Mouse (Mus musculus): ENCODE measurements at regions not wholly inside any gene's neighbourhood (a gene's known extent, or its start where the extent isn't known, plus 50 kb on each side); places are given as distances from the start of the nearest gene placed in this dataset.

DNA sequence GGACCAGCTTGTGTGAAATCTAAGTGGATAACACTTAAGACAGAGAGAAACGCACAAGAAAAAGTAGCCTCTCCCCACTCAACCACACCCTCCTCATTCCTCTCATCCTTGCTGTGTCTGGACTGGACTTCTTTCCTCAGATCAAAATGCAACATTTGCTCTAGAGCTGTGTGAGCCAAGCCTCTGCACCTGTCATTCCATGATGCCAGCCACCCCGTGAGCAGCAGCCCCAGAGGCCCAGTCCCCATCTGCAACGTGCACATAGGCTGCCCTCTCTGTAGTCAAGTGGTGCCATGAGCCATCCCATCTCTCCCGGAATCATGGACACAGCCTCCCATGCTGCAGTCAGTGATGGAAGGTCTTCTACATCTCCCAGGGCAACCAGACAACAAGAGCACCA, 55.1 kb upstream of the Gpc1 start:
- Histone ChIP-seq H3K4me3 (replicated peaks; ENCODE audit: low read depth, low read length) (no peak overlapping the region), H3K4me2 (ENCODE audit: low read length) (no peak overlapping the region), H3K36me3 (ENCODE audit: control insufficient read depth, insufficient read depth, low read length) (no peaks in the 10 kb centered on the region), H3K27me3 (ENCODE audit: control insufficient read depth, insufficient read depth, low read length) (no peaks in the 10 kb centered on the region), H3K9me3 (ENCODE audit: control insufficient read depth, low read length) (no peaks in the 10 kb centered on the region), H3K27ac (replicated peaks; ENCODE audit: low read depth, low read length) (no peak overlapping the region), H3K4me1 (ENCODE audit: control insufficient read depth, insufficient read depth, low read length) (peaks cover 16% of the 10 kb centered on the region), H3K9ac (replicated peaks; ENCODE audit: low read length) (no peak overlapping the region)
- DNase-seq (no peak), ATAC-seq (ENCODE audit: low FRiP score, low TSS enrichment) (no peak)
- 89% methylated on average over 4 of the region's 4 CpGs for WGBS

DNA sequence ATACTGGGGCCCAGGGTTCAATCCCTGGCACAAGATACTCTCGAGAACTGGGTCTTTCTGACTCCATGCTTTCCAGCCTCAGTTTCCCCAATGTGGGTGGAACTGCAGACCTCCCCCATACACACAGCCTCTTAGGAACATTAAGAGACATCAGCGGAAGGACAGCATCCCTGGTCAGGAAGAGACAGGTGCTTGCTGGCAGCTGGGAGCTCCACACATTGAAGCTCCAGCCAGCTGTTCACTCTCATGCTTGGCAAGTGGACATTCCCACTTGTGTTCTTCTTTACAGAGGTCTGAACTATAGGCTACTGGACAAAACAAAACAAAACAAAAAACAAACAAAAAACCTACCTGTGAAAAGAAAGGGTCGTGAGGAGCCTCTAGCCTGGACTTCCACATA, 55.5 kb upstream of the Gpc1 start:
- no peak for ATAC-seq (ENCODE audit: low FRiP score, low TSS enrichment)
- WGBS = 93% methylated on average over 3 of the region's 3 CpGs

DNA sequence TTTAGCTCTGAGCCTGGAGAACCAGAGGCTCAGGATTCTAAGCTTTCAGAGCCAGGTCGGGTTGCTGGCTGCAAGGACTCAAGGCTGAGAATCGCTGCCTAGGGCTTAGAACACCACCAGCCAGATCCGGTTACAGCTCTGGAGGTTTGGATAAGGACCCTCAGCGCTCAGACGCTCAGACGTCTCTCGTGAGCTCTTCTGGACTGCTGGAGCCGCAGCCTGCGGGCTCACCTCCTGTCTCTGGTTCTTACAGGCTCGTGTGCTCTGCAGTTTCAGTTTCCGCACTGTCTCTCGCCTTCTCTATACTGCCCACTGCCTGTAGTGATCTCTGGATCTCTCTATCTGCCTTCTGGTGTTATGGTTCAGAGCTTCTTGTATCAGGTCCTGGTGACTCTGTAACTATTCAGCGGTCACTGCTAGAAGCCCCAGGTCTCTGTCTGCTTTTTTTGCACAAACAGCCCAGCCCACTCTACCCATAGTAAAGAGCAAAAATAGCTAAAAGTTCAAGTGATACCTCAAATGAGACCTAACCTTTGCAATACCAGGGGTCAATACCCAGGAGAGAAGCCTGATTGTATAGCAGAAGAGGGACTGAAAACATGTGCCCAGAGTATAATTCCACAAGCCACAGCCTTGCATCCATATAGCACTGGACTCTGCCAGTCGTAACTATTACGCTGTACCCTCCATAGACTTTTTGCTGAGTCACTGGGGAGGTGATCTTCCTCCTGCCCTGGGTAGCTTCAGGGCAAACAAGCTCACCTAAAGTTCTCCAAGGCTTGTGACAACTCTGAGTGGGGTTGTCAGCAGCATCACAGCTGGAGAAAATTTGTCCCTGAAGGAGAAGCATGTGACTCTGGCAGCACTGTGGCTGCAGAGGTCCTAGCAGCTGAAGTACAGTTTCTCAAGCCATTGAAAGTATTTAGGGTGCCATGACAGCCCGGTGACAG, 56.4 kb upstream of the Gpc1 start:
- ATAC-seq (ENCODE audit: low FRiP score, low TSS enrichment) (no peak), DNase-seq (peak; percentile 48)
- 44% methylated on average over 16 of the region's 16 CpGs for WGBS
- H3K4me1 ChIP-seq (ENCODE audit: control insufficient read depth, insufficient read depth, low read length) = peaks cover 18% of the 10 kb centered on the region
- no peak overlapping the region for H3K4me3 ChIP-seq (replicated peaks; ENCODE audit: low read depth, low read length)
- H3K36me3 ChIP-seq (ENCODE audit: control insufficient read depth, insufficient read depth, low read length) = no peaks in the 10 kb centered on the region
- no peaks in the 10 kb centered on the region for H3K9me3 ChIP-seq (ENCODE audit: control insufficient read depth, low read length)
- no peaks in the 10 kb centered on the region for H3K27me3 ChIP-seq (ENCODE audit: control insufficient read depth, insufficient read depth, low read length)
- H3K27ac ChIP-seq (replicated peaks; ENCODE audit: low read depth, low read length) = no peak overlapping the region
- no peak overlapping the region for H3K4me2 ChIP-seq (ENCODE audit: low read length)
- no peak overlapping the region for H3K9ac ChIP-seq (replicated peaks; ENCODE audit: low read length)

More for the DNA sequence above, 55.5 kb upstream of the Gpc1 start:
- H3K36me3 ChIP-seq (ENCODE audit: control insufficient read depth, insufficient read depth, low read length) = no peaks in the 10 kb centered on the region
- no peak overlapping the region for H3K4me3 ChIP-seq (replicated peaks; ENCODE audit: low read depth, low read length)
- no peak overlapping the region for H3K9ac ChIP-seq (replicated peaks; ENCODE audit: low read length)
- H3K4me2 ChIP-seq (ENCODE audit: low read length) = no peak overlapping the region
- no peaks in the 10 kb centered on the region for H3K9me3 ChIP-seq (ENCODE audit: control insufficient read depth, low read length)
- H3K4me1 ChIP-seq (ENCODE audit: control insufficient read depth, insufficient read depth, low read length) = peaks cover 16% of the 10 kb centered on the region
- no peak for DNase-seq
- no peaks in the 10 kb centered on the region for H3K27me3 ChIP-seq (ENCODE audit: control insufficient read depth, insufficient read depth, low read length)
- no peak overlapping the region for H3K27ac ChIP-seq (replicated peaks; ENCODE audit: low read depth, low read length)

DNA sequence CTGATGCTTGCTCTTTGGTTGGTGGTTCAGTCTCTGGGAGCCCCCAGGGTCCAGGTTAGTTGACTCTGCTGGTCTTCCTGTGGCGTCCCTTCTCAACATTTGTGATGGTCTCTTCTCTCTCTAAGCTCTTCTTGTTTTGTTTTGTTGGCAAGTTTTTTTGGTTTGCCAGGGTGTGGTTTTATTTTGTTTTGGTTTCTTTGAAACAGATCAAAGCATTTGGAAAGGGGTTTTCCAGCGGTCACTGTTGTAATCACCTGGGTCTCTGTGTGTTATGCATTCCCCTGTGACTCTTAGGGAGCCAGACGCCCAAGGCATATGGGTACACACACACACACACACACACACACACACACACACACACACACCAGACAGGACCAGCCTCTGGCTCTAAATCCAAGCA, 57.4 kb upstream of the Gpc1 start:
- ATAC-seq (ENCODE audit: low FRiP score, low TSS enrichment) = no peak

DNA sequence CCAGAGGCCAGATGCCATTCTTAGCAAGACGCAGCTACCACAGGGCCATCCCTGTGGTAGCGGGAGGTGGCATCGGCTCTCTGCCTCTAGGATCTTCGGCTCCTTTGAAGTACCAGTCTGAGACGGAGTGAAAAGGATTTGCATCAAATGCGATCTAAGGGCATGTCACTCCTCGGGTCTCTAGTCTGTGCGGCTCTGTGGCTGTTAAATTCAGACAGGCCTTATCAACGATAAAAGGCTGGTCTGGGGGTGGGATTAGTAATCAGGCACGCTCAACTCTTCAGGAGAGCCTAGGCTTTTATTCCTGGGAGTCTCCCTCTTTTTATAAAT, 58.7 kb upstream of the Gpc1 start:
- Histone ChIP-seq H3K36me3 (ENCODE audit: control insufficient read depth, insufficient read depth, low read length) (no peaks in the 10 kb centered on the region), H3K4me1 (ENCODE audit: control insufficient read depth, insufficient read depth, low read length) (peaks cover 20% of the 10 kb centered on the region), H3K4me2 (ENCODE audit: low read length) (no peak overlapping the region), H3K27me3 (ENCODE audit: control insufficient read depth, insufficient read depth, low read length) (no peaks in the 10 kb centered on the region), H3K9ac (replicated peaks; ENCODE audit: low read length) (no peak overlapping the region), H3K4me3 (replicated peaks; ENCODE audit: low read depth, low read length) (no peak overlapping the region), H3K9me3 (ENCODE audit: control insufficient read depth, low read length) (no peaks in the 10 kb centered on the region), H3K27ac (replicated peaks; ENCODE audit: low read depth, low read length) (peak overlapping the region; percentile 78)
- 14% methylated on average over 10 of the region's 10 CpGs for WGBS
- peak; percentile 73; the same call in 1 of the 2 replicates for ATAC-seq (ENCODE audit: low FRiP score, low TSS enrichment)
- DNase-seq = peak; percentile 74

More for the DNA sequence above, 57.4 kb upstream of the Gpc1 start:
- H3K36me3 ChIP-seq (ENCODE audit: control insufficient read depth, insufficient read depth, low read length) = no peaks in the 10 kb centered on the region
- H3K27ac ChIP-seq (replicated peaks; ENCODE audit: low read depth, low read length) = no peak overlapping the region
- no peaks in the 10 kb centered on the region for H3K27me3 ChIP-seq (ENCODE audit: control insufficient read depth, insufficient read depth, low read length)
- no peak overlapping the region for H3K4me3 ChIP-seq (replicated peaks; ENCODE audit: low read depth, low read length)
- DNase-seq = no peak
- H3K9me3 ChIP-seq (ENCODE audit: control insufficient read depth, low read length) = no peaks in the 10 kb centered on the region
- peaks cover 20% of the 10 kb centered on the region for H3K4me1 ChIP-seq (ENCODE audit: control insufficient read depth, insufficient read depth, low read length)
- no peak overlapping the region for H3K4me2 ChIP-seq (ENCODE audit: low read length)
- H3K9ac ChIP-seq (replicated peaks; ENCODE audit: low read length) = no peak overlapping the region
- 67% methylated on average over 3 of the region's 3 CpGs for WGBS

DNA sequence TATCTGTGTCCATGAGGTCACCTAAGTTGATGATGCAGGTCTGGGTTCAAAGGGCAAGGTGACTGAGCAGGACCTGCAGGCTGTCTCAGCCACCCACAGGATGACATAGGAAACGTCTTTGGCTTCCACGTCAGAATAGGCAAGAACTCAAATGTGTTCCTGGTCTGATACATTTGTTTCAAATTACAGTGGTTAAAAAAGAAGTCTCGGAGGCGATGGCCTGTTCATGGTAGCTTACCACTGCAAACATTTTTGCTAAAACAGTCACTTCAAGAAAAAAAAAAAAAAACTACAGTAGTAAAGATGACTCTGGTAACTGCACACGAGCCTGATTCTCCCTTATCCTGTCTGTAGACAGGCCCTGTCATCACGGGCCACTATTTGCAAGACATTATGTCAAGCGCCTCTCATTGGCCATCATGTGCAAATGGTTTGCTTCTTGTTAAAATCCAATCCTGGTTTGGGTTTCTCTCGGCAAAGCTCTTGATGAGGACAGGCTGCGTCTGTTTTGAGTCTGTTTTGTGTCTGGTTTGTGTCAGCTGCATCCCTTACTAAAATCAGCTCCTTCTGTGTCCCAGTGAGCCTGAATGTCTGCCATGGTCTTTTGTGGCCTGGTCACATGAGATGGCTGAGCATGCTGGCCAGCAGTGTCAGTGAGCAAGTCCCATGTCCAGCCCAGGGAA, 59.2 kb upstream of the Gpc1 start:
- H3K4me2 ChIP-seq (ENCODE audit: low read length) = no peak overlapping the region
- 66% methylated on average over 9 of the region's 9 CpGs for WGBS
- DNase-seq (no peak), ATAC-seq (ENCODE audit: low FRiP score, low TSS enrichment) (no peak)
- H3K27me3 ChIP-seq (ENCODE audit: control insufficient read depth, insufficient read depth, low read length) = no peaks in the 10 kb centered on the region
- no peaks in the 10 kb centered on the region for H3K9me3 ChIP-seq (ENCODE audit: control insufficient read depth, low read length)
- no peak overlapping the region for H3K4me3 ChIP-seq (replicated peaks; ENCODE audit: low read depth, low read length)
- H3K9ac ChIP-seq (replicated peaks; ENCODE audit: low read length) = no peak overlapping the region
- peak overlapping the region; percentile 78 for H3K27ac ChIP-seq (replicated peaks; ENCODE audit: low read depth, low read length)
- peaks cover 20% of the 10 kb centered on the region for H3K4me1 ChIP-seq (ENCODE audit: control insufficient read depth, insufficient read depth, low read length)
- no peaks in the 10 kb centered on the region for H3K36me3 ChIP-seq (ENCODE audit: control insufficient read depth, insufficient read depth, low read length)

DNA sequence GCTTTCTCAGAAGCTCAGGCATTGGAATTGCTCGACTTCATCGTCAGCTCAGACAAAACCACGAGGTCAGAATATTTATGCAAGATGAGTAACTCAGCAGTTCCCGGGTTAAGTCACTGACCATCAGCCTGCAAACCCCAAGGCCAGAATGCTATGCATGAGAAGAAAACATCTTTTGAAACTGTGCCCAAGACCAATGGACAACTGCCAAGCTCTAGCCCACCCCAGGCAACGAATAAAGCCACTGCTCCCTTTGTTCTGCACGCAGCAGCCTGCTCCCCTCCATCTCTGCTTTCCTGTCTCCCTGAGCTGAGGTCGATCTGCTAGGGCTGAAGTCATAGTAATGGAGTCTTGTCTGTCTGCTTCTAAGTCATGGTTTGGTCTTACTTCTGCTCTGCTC, 61.7 kb upstream of the Gpc1 start:
- Histone ChIP-seq H3K4me2 (ENCODE audit: low read length) (no peak overlapping the region), H3K9me3 (ENCODE audit: control insufficient read depth, low read length) (no peaks in the 10 kb centered on the region), H3K27me3 (ENCODE audit: control insufficient read depth, insufficient read depth, low read length) (no peaks in the 10 kb centered on the region), H3K4me1 (ENCODE audit: control insufficient read depth, insufficient read depth, low read length) (peaks cover 20% of the 10 kb centered on the region), H3K4me3 (replicated peaks; ENCODE audit: low read depth, low read length) (no peak overlapping the region), H3K27ac (replicated peaks; ENCODE audit: low read depth, low read length) (peak overlapping the region; percentile 26; the same call in 1 of the 2 replicates), H3K9ac (replicated peaks; ENCODE audit: low read length) (no peak overlapping the region), H3K36me3 (ENCODE audit: control insufficient read depth, insufficient read depth, low read length) (no peaks in the 10 kb centered on the region)
- ATAC-seq (ENCODE audit: low FRiP score, low TSS enrichment) = 0 out of 2 replicates have a peak, but pooled peaks have one; percentile 56
- DNase-seq = peak; percentile 60
- 44% methylated on average over 7 of the region's 7 CpGs for WGBS

DNA sequence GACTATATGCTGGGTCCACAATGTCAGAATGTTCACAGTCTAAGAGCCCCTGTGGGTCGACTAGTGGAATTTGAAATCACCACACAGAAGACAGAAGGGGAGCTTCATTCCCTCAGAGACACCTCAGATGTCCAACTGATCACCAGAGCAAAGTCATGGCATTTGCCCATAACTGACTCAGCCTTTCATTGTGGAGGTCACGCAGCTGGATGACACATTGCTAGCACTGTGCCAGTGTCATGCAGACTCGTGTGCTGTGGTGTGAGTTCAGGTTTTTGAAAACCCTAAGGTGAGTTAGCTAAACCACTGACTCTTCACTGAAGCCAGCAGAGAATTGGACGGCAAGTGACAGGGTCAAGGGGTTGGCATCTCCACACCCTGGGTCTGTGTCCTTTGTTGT, 62.3 kb upstream of the Gpc1 start:
- no peak overlapping the region for H3K4me3 ChIP-seq (replicated peaks; ENCODE audit: low read depth, low read length)
- no peaks in the 10 kb centered on the region for H3K36me3 ChIP-seq (ENCODE audit: control insufficient read depth, insufficient read depth, low read length)
- no peak overlapping the region for H3K27ac ChIP-seq (replicated peaks; ENCODE audit: low read depth, low read length)
- DNase-seq (no peak), ATAC-seq (ENCODE audit: low FRiP score, low TSS enrichment) (no peak)
- H3K27me3 ChIP-seq (ENCODE audit: control insufficient read depth, insufficient read depth, low read length) = no peaks in the 10 kb centered on the region
- WGBS = 79% methylated on average over 4 of the region's 4 CpGs
- H3K9ac ChIP-seq (replicated peaks; ENCODE audit: low read length) = no peak overlapping the region
- peaks cover 16% of the 10 kb centered on the region for H3K4me1 ChIP-seq (ENCODE audit: control insufficient read depth, insufficient read depth, low read length)
- no peaks in the 10 kb centered on the region for H3K9me3 ChIP-seq (ENCODE audit: control insufficient read depth, low read length)
- H3K4me2 ChIP-seq (ENCODE audit: low read length) = no peak overlapping the region
